Comparison of ENCODE assay signal across 8 mouse cellular contexts in genomic region chr4:141792554-141793281, GRCm38 (mm10). TPM values are rescaled to one million over a fixed set of nuclear protein-coding genes. Genes with fewer than 3 reads are reported as not detected.
DNase-seq lines count a peak whose midpoint lies in the region; ATAC-seq and TF ChIP-seq lines count a peak whose summit lies in the region.

No protein-coding gene starts in this region.

- 11% methylated on average over 10 of the region's 10 CpGs for WGBS in heart, embryonic 15.5 days
- WGBS in forebrain, embryonic 11.5 days = 14% methylated on average over 10 of the region's 10 CpGs
- 6% methylated on average over 10 of the region's 10 CpGs for WGBS in liver, embryonic 13.5 days (ENCODE audit: insufficient replicate concordance)
- whole genome bisulfite sequencing in stomach, postnatal 0 days = 7% methylated on average over 10 of the region's 10 CpGs

- H3K9ac ChIP-seq in heart, embryonic 15.5 days = peak overlapping the region; percentile 32
- peak overlapping the region; percentile 42 for H3K9ac ChIP-seq in ES-Bruce4 (ENCODE audit: low read depth, poor library complexity, severe bottlenecking)
- peak overlapping the region; percentile 30; the same call in 1 of the 2 replicates for H3K9ac ChIP-seq in forebrain, embryonic 11.5 days (ENCODE audit: low read length)
- H3K9ac ChIP-seq in liver, embryonic 13.5 days = peak overlapping the region; percentile 66
- H3K9ac ChIP-seq in stomach, postnatal 0 days (ENCODE audit: low read length) = 0 out of 2 replicates have a peak overlapping the region, but pooled peaks have one; percentile 14

- H3K27ac ChIP-seq in heart, embryonic 15.5 days = peak overlapping the region; percentile 97
- peak overlapping the region; percentile 79 for H3K27ac ChIP-seq in ES-Bruce4 (ENCODE audit: insufficient read depth, low read length)
- peak overlapping the region; percentile 80 for H3K27ac ChIP-seq in forebrain, embryonic 11.5 days (ENCODE audit: low read depth, low read length)
- H3K27ac ChIP-seq in liver, embryonic 13.5 days = peak overlapping the region; percentile 98
- peak overlapping the region; percentile 96 for H3K27ac ChIP-seq in stomach, postnatal 0 days (replicated peaks)

- H3K4me3 ChIP-seq in heart, embryonic 15.5 days = peak overlapping the region; percentile 78
- peak overlapping the region; percentile 17 for H3K4me3 ChIP-seq in ES-Bruce4 (ENCODE audit: low read depth, low read length)
- peak overlapping the region; percentile 67 for H3K4me3 ChIP-seq in forebrain, embryonic 11.5 days (ENCODE audit: low read depth, low read length)
- H3K4me3 ChIP-seq in liver, embryonic 13.5 days (replicated peaks) = peak overlapping the region; percentile 79
- peak overlapping the region; percentile 69 for H3K4me3 ChIP-seq in stomach, postnatal 0 days (ENCODE audit: low read depth, low read length)

- no peak for TF ChIP-seq EP300 in ES-Bruce4 (IDR thresholded peaks at IDR 0.05; ENCODE audit: insufficient read depth, low read depth, low read length)
- no peak for TF ChIP-seq EP300 in stomach, postnatal 0 days (optimal IDR thresholded peaks at IDR 0.05)

- no peaks in the 10 kb centered on the region for H3K27me3 ChIP-seq in heart, embryonic 15.5 days
- no peaks in the 10 kb centered on the region for H3K27me3 ChIP-seq in ES-Bruce4 (ENCODE audit: control insufficient read depth, insufficient read depth, low read length, poor library complexity, severe bottlenecking)
- H3K27me3 ChIP-seq in forebrain, embryonic 11.5 days (ENCODE audit: control insufficient read depth, insufficient read depth, low read length) = no peaks in the 10 kb centered on the region
- no peaks in the 10 kb centered on the region for H3K27me3 ChIP-seq in liver, embryonic 13.5 days
- no peaks in the 10 kb centered on the region for H3K27me3 ChIP-seq in stomach, postnatal 0 days (ENCODE audit: control insufficient read depth, insufficient read depth, low read length)

- ATAC-seq in heart, embryonic 15.5 days (replicated peaks; ENCODE audit: insufficient number of reproducible peaks, insufficient read depth, low FRiP score, low read depth) = no peak
- no peak for ATAC-seq in forebrain, embryonic 11.5 days (replicated peaks; ENCODE audit: low FRiP score)
- ATAC-seq in liver, embryonic 13.5 days (ENCODE audit: low read depth) = peak; percentile 13; the same call in 1 of the 2 replicates
- no peak for ATAC-seq in stomach, postnatal 0 days (ENCODE audit: low FRiP score, low TSS enrichment)

- H3K9me3 ChIP-seq in heart, embryonic 15.5 days (replicated peaks) = no peaks in the 10 kb centered on the region
- H3K9me3 ChIP-seq in ES-Bruce4 (replicated peaks; ENCODE audit: control insufficient read depth, insufficient read depth, low read length, poor library complexity, severe bottlenecking) = no peaks in the 10 kb centered on the region
- H3K9me3 ChIP-seq in forebrain, embryonic 11.5 days (ENCODE audit: control insufficient read depth, low read length) = no peaks in the 10 kb centered on the region
- no peaks in the 10 kb centered on the region for H3K9me3 ChIP-seq in liver, embryonic 13.5 days (replicated peaks)
- H3K9me3 ChIP-seq in stomach, postnatal 0 days (ENCODE audit: control insufficient read depth, low read length) = no peaks in the 10 kb centered on the region

- no peak for TF ChIP-seq POLR2A in ES-Bruce4 (IDR thresholded peaks at IDR 0.05; ENCODE audit: insufficient read depth, low read length)

- H3K36me3 ChIP-seq in heart, embryonic 15.5 days = peaks cover 16% of the 10 kb centered on the region; the same call in 1 of the 2 replicates
- no peaks in the 10 kb centered on the region for H3K36me3 ChIP-seq in ES-Bruce4 (ENCODE audit: control insufficient read depth, insufficient read depth, low read length, poor library complexity, severe bottlenecking)
- H3K36me3 ChIP-seq in forebrain, embryonic 11.5 days (ENCODE audit: control insufficient read depth, insufficient read depth, low read length) = no peaks in the 10 kb centered on the region
- peaks cover 27% of the 10 kb centered on the region for H3K36me3 ChIP-seq in liver, embryonic 13.5 days
- peaks cover 4% of the 10 kb centered on the region for H3K36me3 ChIP-seq in stomach, postnatal 0 days (ENCODE audit: control insufficient read depth, insufficient read depth, low read length)

- H3K4me2 ChIP-seq in heart, embryonic 15.5 days = peak overlapping the region; percentile 59
- peak overlapping the region; percentile 45 for H3K4me2 ChIP-seq in forebrain, embryonic 11.5 days (ENCODE audit: low read depth, low read length, severe bottlenecking)
- peak overlapping the region; percentile 74 for H3K4me2 ChIP-seq in liver, embryonic 13.5 days
- H3K4me2 ChIP-seq in stomach, postnatal 0 days (replicated peaks; ENCODE audit: low read depth) = peak overlapping the region; percentile 62

- no peak for TF ChIP-seq CTCF in ES-Bruce4 (IDR thresholded peaks at IDR 0.05; ENCODE audit: low read depth, low read length)
- no peak for TF ChIP-seq CTCF in stomach, postnatal 0 days (IDR thresholded peaks at IDR 0.05; ENCODE audit: low read depth)

- no peak for DNase-seq in heart, postnatal 4 days
- DNase-seq in forebrain, embryonic 11.5 days (ENCODE audit: low spot score) = no peak
- DNase-seq in liver, embryonic 13.5 days = no peak
- DNase-seq in stomach, postnatal 0 days (ENCODE audit: low spot score) = no peak
- no peak for DNase-seq in frontal cortex, adult 2 months (ENCODE audit: extremely low spot score in 1 of 2, low spot score in 1 of 2)
- no peak for DNase-seq in right cerebral cortex, postnatal 4 days

- H3K4me1 ChIP-seq in heart, embryonic 15.5 days (replicated peaks) = peaks cover 24% of the 10 kb centered on the region
- no peaks in the 10 kb centered on the region for H3K4me1 ChIP-seq in ES-Bruce4 (ENCODE audit: control insufficient read depth, insufficient read depth, low read length)
- peaks cover 7% of the 10 kb centered on the region for H3K4me1 ChIP-seq in forebrain, embryonic 11.5 days (replicated peaks; ENCODE audit: control insufficient read depth, insufficient read depth, low read length)
- peaks cover 62% of the 10 kb centered on the region for H3K4me1 ChIP-seq in liver, embryonic 13.5 days (replicated peaks)
- H3K4me1 ChIP-seq in stomach, postnatal 0 days (replicated peaks; ENCODE audit: control insufficient read depth, insufficient read depth) = 0 out of 2 replicates have a peak, but pooled peaks cover 4% of the 10 kb centered on the region

RNA-seq across cellular contexts. Expression of gene Casp9, which starts 0.7 kb away (rescaled TPM):
- 14.1 and 19.7 TPM in 2 replicates for polyA plus RNA-seq in heart, embryonic 15.5 days (2015; fragmentation: Nextera tagmentation; extraction: Ambion mirVana)
- 10 to 100 TPM; 13.5 to 13.8 TPM for total RNA-seq in heart, postnatal 4 days (2021)
- 17.6 and 20.7 TPM in 2 replicates for polyA plus RNA-seq in ES-Bruce4 (2011; ENCODE audit: insufficient read depth, insufficient read length, low read depth, missing spikeins)
- polyA plus RNA-seq in forebrain, embryonic 11.5 days (2014; fragmentation: Nextera tagmentation; extraction: Ambion mirVana) = 20.4 and 21.2 TPM in 2 replicates
- 9.1 and 11.0 TPM in 2 replicates for polyA plus RNA-seq in liver, embryonic 13.5 days (2015; fragmentation: Nextera tagmentation; extraction: Ambion mirVana)
- 9.8 and 10.8 TPM in 2 replicates for polyA plus RNA-seq in stomach, postnatal 0 days (2015; fragmentation: Nextera tagmentation; extraction: Ambion mirVana)
- polyA plus RNA-seq in frontal cortex, adult 2 months (2012; rRNA removed) = 21.5 and 22.5 TPM in 2 replicates

RNA-seq across cellular contexts. Expression of gene Dnajc16, which starts 2.0 kb away (rescaled TPM):
- polyA plus RNA-seq in heart, embryonic 15.5 days (2015; fragmentation: Nextera tagmentation; extraction: Ambion mirVana) = 3.7 and 4.8 TPM in 2 replicates
- total RNA-seq in heart, postnatal 4 days (2021) = 10 to 100 TPM; 16.6 to 16.8 TPM
- polyA plus RNA-seq in ES-Bruce4 (2011; ENCODE audit: insufficient read depth, insufficient read length, low read depth, missing spikeins) = 9.1 and 10.5 TPM in 2 replicates
- 4.2 and 4.3 TPM in 2 replicates for polyA plus RNA-seq in forebrain, embryonic 11.5 days (2014; fragmentation: Nextera tagmentation; extraction: Ambion mirVana)
- 2.1 and 2.2 TPM in 2 replicates for polyA plus RNA-seq in liver, embryonic 13.5 days (2015; fragmentation: Nextera tagmentation; extraction: Ambion mirVana)
- polyA plus RNA-seq in stomach, postnatal 0 days (2015; fragmentation: Nextera tagmentation; extraction: Ambion mirVana) = 2.9 and 3.1 TPM in 2 replicates
- 29.9 and 30.8 TPM in 2 replicates for polyA plus RNA-seq in frontal cortex, adult 2 months (2012; rRNA removed)

RNA-seq across cellular contexts. Expression of gene Cela2a, which starts 33.2 kb away (rescaled TPM):
- polyA plus RNA-seq in heart, embryonic 15.5 days (2015; fragmentation: Nextera tagmentation; extraction: Ambion mirVana) = 0.35 TPM in 1 of 2 replicates, not detected in the other
- not detected for total RNA-seq in heart, postnatal 4 days (2021)
- not detected in 2 replicates for polyA plus RNA-seq in ES-Bruce4 (2011; ENCODE audit: insufficient read depth, insufficient read length, low read depth, missing spikeins)
- not detected in 2 replicates for polyA plus RNA-seq in forebrain, embryonic 11.5 days (2014; fragmentation: Nextera tagmentation; extraction: Ambion mirVana)
- 0.18 and 0.36 TPM in 2 replicates for polyA plus RNA-seq in liver, embryonic 13.5 days (2015; fragmentation: Nextera tagmentation; extraction: Ambion mirVana)
- 18.1 and 22.4 TPM in 2 replicates for polyA plus RNA-seq in stomach, postnatal 0 days (2015; fragmentation: Nextera tagmentation; extraction: Ambion mirVana)
- polyA plus RNA-seq in frontal cortex, adult 2 months (2012; rRNA removed) = 0.18 and 0.42 TPM in 2 replicates

RNA-seq across cellular contexts. Expression of gene Agmat, which starts 46.2 kb away (rescaled TPM):
- polyA plus RNA-seq in heart, embryonic 15.5 days (2015; fragmentation: Nextera tagmentation; extraction: Ambion mirVana) = 0.57 and 0.80 TPM in 2 replicates
- total RNA-seq in heart, postnatal 4 days (2021) = under 1 TPM; 0.43 to 0.57 TPM
- polyA plus RNA-seq in ES-Bruce4 (2011; ENCODE audit: insufficient read depth, insufficient read length, low read depth, missing spikeins) = not detected in 2 replicates
- polyA plus RNA-seq in forebrain, embryonic 11.5 days (2014; fragmentation: Nextera tagmentation; extraction: Ambion mirVana) = not detected in 2 replicates
- 18.4 and 18.5 TPM in 2 replicates for polyA plus RNA-seq in liver, embryonic 13.5 days (2015; fragmentation: Nextera tagmentation; extraction: Ambion mirVana)
- 0.13 and 0.34 TPM in 2 replicates for polyA plus RNA-seq in stomach, postnatal 0 days (2015; fragmentation: Nextera tagmentation; extraction: Ambion mirVana)
- 0.40 and 1.1 TPM in 2 replicates for polyA plus RNA-seq in frontal cortex, adult 2 months (2012; rRNA removed)

RNA-seq across cellular contexts. Expression of gene Ctrc, which starts 53.4 kb away (rescaled TPM):
- not detected in 2 replicates for polyA plus RNA-seq in heart, embryonic 15.5 days (2015; fragmentation: Nextera tagmentation; extraction: Ambion mirVana)
- not detected for total RNA-seq in heart, postnatal 4 days (2021)
- not detected in 2 replicates for polyA plus RNA-seq in ES-Bruce4 (2011; ENCODE audit: insufficient read depth, insufficient read length, low read depth, missing spikeins)
- not detected in 2 replicates for polyA plus RNA-seq in forebrain, embryonic 11.5 days (2014; fragmentation: Nextera tagmentation; extraction: Ambion mirVana)
- not detected in 2 replicates for polyA plus RNA-seq in liver, embryonic 13.5 days (2015; fragmentation: Nextera tagmentation; extraction: Ambion mirVana)
- not detected in 2 replicates for polyA plus RNA-seq in stomach, postnatal 0 days (2015; fragmentation: Nextera tagmentation; extraction: Ambion mirVana)
- polyA plus RNA-seq in frontal cortex, adult 2 months (2012; rRNA removed) = not detected in 2 replicates

Comparison
In these comparisons a context has a peak if more than half of its experiments do, and no peak if none do; other contexts are left out.
1. H3K4me3 ChIP-seq: peak in every context shown above with its lines; median percentile 79 in liver, embryonic 13.5 days; 78 in heart, embryonic 15.5 days; 69 in stomach, postnatal 0 days; 67 in forebrain, embryonic 11.5 days; 17 in ES-Bruce4.
2. H3K9ac ChIP-seq: peak in every context shown above with its lines; median percentile 66 in liver, embryonic 13.5 days; 42 in ES-Bruce4; 32 in heart, embryonic 15.5 days; 30 in forebrain, embryonic 11.5 days; 14 in stomach, postnatal 0 days.
3. RNA of gene Cela2a, which starts 33.2 kb away (polyA plus RNA-seq): 18.1 to 22.4 TPM in stomach, postnatal 0 days; 0.35 TPM in heart, embryonic 15.5 days, not detected in ES-Bruce4, 0.18 to 0.36 TPM in liver, embryonic 13.5 days, 0.18 to 0.42 TPM in frontal cortex, adult 2 months and not detected in forebrain, embryonic 11.5 days; every median in the first group is over 10 times any median in the second.
4. Peak in every context shown above with its lines, with median percentiles within 50 percentile points of each other: H3K27ac ChIP-seq and H3K4me2 ChIP-seq.